Mouse (Mus musculus): ENCODE data around the gene Pskh1. TPM values are rescaled to one million over a fixed set of nuclear protein-coding genes. Genes with fewer than 3 reads are reported as not detected.

The Pskh1 gene
- 42.5 and 44.8 TPM in 2 replicates for polyA plus RNA-seq (2016; fragmentation: Nextera tagmentation; extraction: Ambion mirVana)

DNA sequence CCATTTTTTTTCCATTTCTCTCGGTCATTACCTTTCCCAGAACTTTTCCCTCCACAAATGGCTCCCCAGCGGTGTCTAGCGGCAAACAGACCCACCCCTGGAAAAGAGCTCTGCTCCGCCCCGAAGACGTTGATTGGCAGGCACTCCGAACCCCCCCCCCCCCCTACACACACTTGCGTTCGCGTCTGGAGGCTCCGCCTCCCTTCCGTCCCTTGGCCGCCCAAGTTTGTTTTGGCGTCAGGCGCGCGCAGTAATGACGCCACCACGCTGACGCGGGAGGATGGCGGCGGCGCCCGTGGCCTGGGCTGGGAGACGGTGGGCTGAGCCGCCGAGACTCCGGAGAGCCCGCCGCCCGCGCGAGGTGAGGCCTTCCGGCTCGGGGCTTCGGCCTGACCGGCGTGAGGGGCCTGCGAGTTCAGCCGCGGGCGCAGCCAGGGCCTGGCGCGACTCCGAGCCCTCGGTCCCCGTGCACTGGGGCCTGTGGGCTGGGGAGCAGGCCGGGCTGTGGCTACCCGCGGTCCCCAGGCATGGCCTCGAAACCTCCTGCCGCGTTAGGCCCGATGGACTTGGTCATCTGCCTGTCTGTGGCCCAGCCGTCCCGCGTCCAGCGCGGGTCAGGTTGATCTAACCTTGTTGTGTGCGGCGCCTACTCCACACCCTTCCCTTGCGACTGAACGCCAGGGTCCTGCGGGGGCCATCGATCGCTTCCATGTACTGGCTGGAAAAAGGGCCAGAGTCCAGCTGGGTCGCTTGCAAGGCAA lies at the start of gene Pskh1:
Gene Pskh1, plus strand, starts transcription at position 262 of the 761 bp plus-strand sequence.
- peak within 1 kb of the TSS; percentile 89 for H3K27ac ChIP-seq
- no peaks in the 10 kb centered on the region for H3K9me3 ChIP-seq
- peak within 1 kb of the TSS; percentile 98 for H3K9ac ChIP-seq
- WGBS: under 1% methylated on average over 63 of the region's 68 CpGs
- peaks cover 8% of the 10 kb centered on the region; the same call in 1 of the 2 replicates for H3K4me1 ChIP-seq
- peak within 1 kb of the TSS; percentile 94 for H3K4me3 ChIP-seq
- peak; percentile 87 for ATAC-seq (ENCODE audit: insufficient number of reproducible peaks, insufficient read depth, low FRiP score, low TSS enrichment)
- peak within 1 kb of the TSS; percentile 71 for H3K4me2 ChIP-seq (replicated peaks)
- no peaks in the 10 kb centered on the region for H3K27me3 ChIP-seq
- no peaks in the 10 kb centered on the region for H3K36me3 ChIP-seq

GRCm38 (mm10) chr8:105850611-105851010 lies 49.6 kb upstream of the Pskh1 start:
- no peak overlapping the region for H3K27ac ChIP-seq
- H3K27me3 ChIP-seq: no peaks in the 10 kb centered on the region
- peaks cover 7% of the 10 kb centered on the region for H3K4me1 ChIP-seq
- H3K36me3 ChIP-seq: peaks cover 36% of the 10 kb centered on the region
- H3K4me3 ChIP-seq: 0 out of 2 replicates have a peak overlapping the region, but pooled peaks have one; percentile 9
- peak overlapping the region; percentile 42 for H3K4me2 ChIP-seq (replicated peaks)
- no peaks in the 10 kb centered on the region for H3K9me3 ChIP-seq
- H3K9ac ChIP-seq: no peak overlapping the region
- ATAC-seq (ENCODE audit: insufficient number of reproducible peaks, insufficient read depth, low FRiP score, low TSS enrichment): no peak
- 75% methylated on average over 7 of the region's 7 CpGs for WGBS

- Histone ChIP-seq H3K4me3 (peak overlapping the region; percentile 79), H3K36me3 (peaks cover 26% of the 10 kb centered on the region), H3K9ac (peak overlapping the region; percentile 80), H3K4me2 (replicated peaks) (peak overlapping the region; percentile 68), H3K27me3 (no peaks in the 10 kb centered on the region), H3K4me1 (peaks cover 17% of the 10 kb centered on the region), H3K27ac (peak overlapping the region; percentile 78), H3K9me3 (no peaks in the 10 kb centered on the region)
- WGBS: under 1% methylated on average over 34 of the region's 34 CpGs
- ATAC-seq (ENCODE audit: insufficient number of reproducible peaks, insufficient read depth, low FRiP score, low TSS enrichment): peak; percentile 83
These were observed 48.5 kb upstream of the Pskh1 start for GRCm38 (mm10) chr8:105851651-105852143.

- 0 out of 2 replicates have a peak overlapping the region, but pooled peaks have one; percentile 1 for H3K4me2 ChIP-seq (replicated peaks)
- no peak overlapping the region for H3K27ac ChIP-seq
- H3K36me3 ChIP-seq: peaks cover 20% of the 10 kb centered on the region
- no peaks in the 10 kb centered on the region for H3K9me3 ChIP-seq
- H3K27me3 ChIP-seq: no peaks in the 10 kb centered on the region
- peaks cover 22% of the 10 kb centered on the region for H3K4me1 ChIP-seq
- 81% methylated on average over 12 of the region's 12 CpGs for WGBS
- H3K9ac ChIP-seq: no peak overlapping the region
- ATAC-seq (ENCODE audit: insufficient number of reproducible peaks, insufficient read depth, low FRiP score, low TSS enrichment): no peak
- peak overlapping the region; percentile 79; the same call in 1 of the 2 replicates for H3K4me3 ChIP-seq
These were observed 48.0 kb upstream of the Pskh1 start for GRCm38 (mm10) chr8:105852146-105852729.

DNA sequence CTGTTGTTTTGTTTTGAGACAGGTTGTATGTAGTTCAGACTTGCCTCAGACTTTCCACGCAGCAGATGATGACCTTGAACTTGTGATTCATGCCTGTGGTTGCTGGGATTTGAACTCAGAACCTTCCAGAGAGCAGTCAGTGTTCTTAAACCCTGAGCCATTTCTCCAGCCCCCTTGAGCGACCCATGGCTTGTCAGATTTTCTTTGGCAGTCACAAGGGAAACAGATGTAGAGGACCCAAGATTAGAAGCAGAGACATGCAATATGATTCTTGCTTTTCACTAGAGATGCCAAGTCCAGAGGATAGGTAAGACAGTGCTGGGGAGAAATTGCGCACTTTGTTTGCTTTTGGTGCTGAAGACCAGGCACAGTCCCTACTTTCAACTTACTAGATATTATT lies 47.1 kb upstream of the Pskh1 start, which contains the start of gene Cenpt:
Gene Cenpt, minus strand, starts transcription at position 101 of the 400 bp plus-strand sequence.
- Histone ChIP-seq H3K27ac (no peak within 1 kb of the TSS), H3K4me3 (no peak within 1 kb of the TSS)
- WGBS: 87% methylated on average over 3 of the region's 3 CpGs

DNA sequence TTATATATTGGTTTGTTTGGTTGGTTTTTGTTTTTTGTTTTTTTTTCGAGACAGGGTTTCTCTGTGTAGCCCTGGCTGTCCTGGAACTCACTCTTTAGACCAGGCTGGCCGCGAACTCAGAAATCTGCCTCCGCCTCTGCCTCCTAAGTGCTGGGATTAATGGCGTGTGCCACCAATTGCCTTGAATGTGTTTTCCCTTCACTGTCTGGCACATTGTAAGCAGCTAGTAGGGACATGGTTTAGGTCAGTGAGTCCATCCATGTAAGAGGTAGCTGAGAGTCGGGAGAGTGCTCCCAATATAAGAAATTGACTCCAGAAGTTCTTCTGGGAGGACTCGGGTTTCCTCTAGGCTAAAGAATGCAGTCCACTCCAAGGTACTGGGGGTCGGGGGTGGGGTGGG lies 45.9 kb upstream of the Pskh1 start:
- H3K9me3 ChIP-seq: no peaks in the 10 kb centered on the region
- no peak for ATAC-seq (ENCODE audit: insufficient number of reproducible peaks, insufficient read depth, low FRiP score, low TSS enrichment)
- H3K27me3 ChIP-seq: no peaks in the 10 kb centered on the region
- 27% methylated on average over 8 of the region's 8 CpGs for WGBS
- H3K36me3 ChIP-seq: peaks cover 11% of the 10 kb centered on the region
- peaks cover 37% of the 10 kb centered on the region for H3K4me1 ChIP-seq
- peak overlapping the region; percentile 80; the same call in 1 of the 2 replicates for H3K4me3 ChIP-seq
- 0 out of 2 replicates have a peak overlapping the region, but pooled peaks have one; percentile 76 for H3K9ac ChIP-seq
- peak overlapping the region; percentile 89; the same call in 1 of the 2 replicates for H3K27ac ChIP-seq
- H3K4me2 ChIP-seq (replicated peaks): peak overlapping the region; percentile 96

More for the DNA sequence above, 47.1 kb upstream of the Pskh1 start, which contains the start of gene Cenpt:
- no peaks in the 10 kb centered on the region for H3K27me3 ChIP-seq
- H3K9me3 ChIP-seq: no peaks in the 10 kb centered on the region
- H3K4me1 ChIP-seq: peaks cover 29% of the 10 kb centered on the region
- no peak for ATAC-seq (ENCODE audit: insufficient number of reproducible peaks, insufficient read depth, low FRiP score, low TSS enrichment)
- peaks cover 14% of the 10 kb centered on the region for H3K36me3 ChIP-seq
- H3K9ac ChIP-seq: no peak within 1 kb of the TSS
- 0 out of 2 replicates have a peak within 1 kb of the TSS, but pooled peaks have one; percentile 1 for H3K4me2 ChIP-seq (replicated peaks)

DNA sequence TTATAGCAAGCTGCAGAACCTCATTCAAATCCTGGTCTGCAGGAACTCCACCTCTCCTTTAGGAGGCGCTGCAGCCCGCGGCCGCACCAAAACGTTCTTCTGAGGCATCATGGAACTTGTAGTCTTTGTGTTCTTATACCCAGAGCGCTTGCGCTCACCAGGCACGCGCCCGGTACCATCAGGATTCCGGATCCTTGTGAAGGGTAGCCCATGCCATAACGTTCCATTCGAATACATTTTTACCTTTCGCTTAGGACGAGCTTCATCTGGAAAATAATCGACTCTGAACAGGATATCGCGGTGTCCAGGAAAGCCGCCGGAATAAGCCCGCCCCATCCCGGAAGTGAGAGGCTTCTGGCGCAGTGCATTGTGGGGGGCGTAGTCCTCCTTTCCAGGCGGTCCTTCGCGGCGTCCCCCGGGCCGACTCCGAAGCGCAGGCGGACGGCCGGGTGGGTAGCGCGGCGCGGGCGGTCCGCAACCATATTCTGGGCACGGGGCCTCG lies 45.5 kb upstream of the Pskh1 start, which contains the start of gene Thap11:
Gene Thap11, plus strand, starts transcription at position 418 of the 502 bp plus-strand sequence.
- peak within 1 kb of the TSS; percentile 89 for H3K27ac ChIP-seq
- H3K4me1 ChIP-seq: peaks cover 42% of the 10 kb centered on the region

GRCm38 (mm10) chr8:105855248-105856167 lies 44.7 kb upstream of the Pskh1 start:
- Histone ChIP-seq H3K4me3 (peak overlapping the region; percentile 80), H3K9ac (peak overlapping the region; percentile 76), H3K36me3 (peaks cover 9% of the 10 kb centered on the region; the same call in 1 of the 2 replicates), H3K27ac (peak overlapping the region; percentile 89), H3K9me3 (no peaks in the 10 kb centered on the region), H3K4me1 (peaks cover 44% of the 10 kb centered on the region), H3K4me2 (replicated peaks) (peak overlapping the region; percentile 96), H3K27me3 (no peaks in the 10 kb centered on the region)
- ATAC-seq (ENCODE audit: insufficient number of reproducible peaks, insufficient read depth, low FRiP score, low TSS enrichment): peak; percentile 3
- WGBS: under 1% methylated on average over 71 of the region's 71 CpGs

More for the DNA sequence above, 45.5 kb upstream of the Pskh1 start, which contains the start of gene Thap11:
- WGBS: under 1% methylated on average over 43 of the region's 43 CpGs
- peak; percentile 81 for ATAC-seq (ENCODE audit: insufficient number of reproducible peaks, insufficient read depth, low FRiP score, low TSS enrichment)
- H3K9ac ChIP-seq: peak within 1 kb of the TSS; percentile 76
- peak within 1 kb of the TSS; percentile 96 for H3K4me2 ChIP-seq (replicated peaks)
- H3K36me3 ChIP-seq: peaks cover 9% of the 10 kb centered on the region; the same call in 1 of the 2 replicates
- H3K9me3 ChIP-seq: no peaks in the 10 kb centered on the region
- peak within 1 kb of the TSS; percentile 80 for H3K4me3 ChIP-seq
- H3K27me3 ChIP-seq: no peaks in the 10 kb centered on the region

DNA sequence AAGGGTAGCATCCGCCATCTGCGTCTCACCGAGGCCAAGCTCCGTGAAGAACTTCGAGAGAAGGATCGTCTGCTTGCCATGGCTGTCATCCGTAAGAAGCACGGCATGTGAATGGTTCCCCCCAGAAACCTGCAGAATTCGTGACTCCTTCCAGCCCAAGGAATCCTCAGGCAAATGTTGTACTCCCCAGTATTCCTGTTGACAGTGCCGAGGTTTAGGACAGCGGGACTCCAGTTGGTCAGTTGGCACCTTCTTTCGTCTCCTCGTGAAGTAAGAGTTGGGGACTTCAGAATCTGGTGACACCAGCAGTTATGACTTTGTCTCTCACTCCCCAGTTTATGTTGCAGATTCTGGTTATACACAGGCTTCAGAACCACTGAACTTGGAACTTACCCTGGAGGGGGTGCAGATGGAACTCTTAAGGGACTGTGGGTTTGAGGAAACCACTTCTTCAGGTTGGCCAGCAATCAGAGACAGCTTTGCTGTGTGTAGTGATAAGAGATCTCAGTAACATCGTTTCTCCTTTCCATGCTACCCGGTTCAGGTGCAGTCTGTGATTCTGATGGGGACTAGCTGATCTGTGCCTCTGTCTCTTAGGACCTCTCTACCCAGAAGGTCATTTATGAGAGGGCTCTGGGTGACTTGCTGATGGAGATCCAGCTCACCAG lies 43.9 kb upstream of the Pskh1 start:
- peak overlapping the region; percentile 96 for H3K4me2 ChIP-seq (replicated peaks)
- H3K36me3 ChIP-seq: peaks cover 9% of the 10 kb centered on the region; the same call in 1 of the 2 replicates
- no peaks in the 10 kb centered on the region for H3K9me3 ChIP-seq
- ATAC-seq (ENCODE audit: insufficient number of reproducible peaks, insufficient read depth, low FRiP score, low TSS enrichment): no peak
- no peaks in the 10 kb centered on the region for H3K27me3 ChIP-seq
- H3K4me1 ChIP-seq: peaks cover 40% of the 10 kb centered on the region
- H3K27ac ChIP-seq: peak overlapping the region; percentile 89; the same call in 1 of the 2 replicates
- WGBS: 29% methylated on average over 15 of the region's 15 CpGs
- H3K9ac ChIP-seq: peak overlapping the region; percentile 76
- peak overlapping the region; percentile 80 for H3K4me3 ChIP-seq

- H3K4me2 ChIP-seq (replicated peaks): no peak overlapping the region
- ATAC-seq (ENCODE audit: insufficient number of reproducible peaks, insufficient read depth, low FRiP score, low TSS enrichment): no peak
- H3K27ac ChIP-seq: no peak overlapping the region
- H3K27me3 ChIP-seq: no peaks in the 10 kb centered on the region
- H3K4me3 ChIP-seq: no peak overlapping the region
- no peaks in the 10 kb centered on the region for H3K9me3 ChIP-seq
- peaks cover 53% of the 10 kb centered on the region for H3K4me1 ChIP-seq
- 90% methylated on average over 5 of the region's 5 CpGs for WGBS
- H3K36me3 ChIP-seq: peaks cover 13% of the 10 kb centered on the region; the same call in 1 of the 2 replicates
- H3K9ac ChIP-seq: no peak overlapping the region
These were observed 41.7 kb upstream of the Pskh1 start for GRCm38 (mm10) chr8:105858495-105858894.

All from embryonic facial prominence, embryonic 12.5 days (tissue).